Mouse (Mus musculus) fibroblast of lung, adult 2 months (primary cell): Measurements from ENCODE around the gene Zmynd8.
A peak's percentile ranks its signal among the peaks of the same experiment; 100 is the strongest.

Experiments
- DNase-seq: peaks from one replicate; pipeline ENCODE4 v3.0.0-alpha.2; 2011; ENCODE audit warnings: low read depth

Gene Zmynd8

GRCm38 (mm10) chr2:165858453-165859384 lies 40.1 kb downstream of the Zmynd8 start:
- no peak for DNase-seq

DNA sequence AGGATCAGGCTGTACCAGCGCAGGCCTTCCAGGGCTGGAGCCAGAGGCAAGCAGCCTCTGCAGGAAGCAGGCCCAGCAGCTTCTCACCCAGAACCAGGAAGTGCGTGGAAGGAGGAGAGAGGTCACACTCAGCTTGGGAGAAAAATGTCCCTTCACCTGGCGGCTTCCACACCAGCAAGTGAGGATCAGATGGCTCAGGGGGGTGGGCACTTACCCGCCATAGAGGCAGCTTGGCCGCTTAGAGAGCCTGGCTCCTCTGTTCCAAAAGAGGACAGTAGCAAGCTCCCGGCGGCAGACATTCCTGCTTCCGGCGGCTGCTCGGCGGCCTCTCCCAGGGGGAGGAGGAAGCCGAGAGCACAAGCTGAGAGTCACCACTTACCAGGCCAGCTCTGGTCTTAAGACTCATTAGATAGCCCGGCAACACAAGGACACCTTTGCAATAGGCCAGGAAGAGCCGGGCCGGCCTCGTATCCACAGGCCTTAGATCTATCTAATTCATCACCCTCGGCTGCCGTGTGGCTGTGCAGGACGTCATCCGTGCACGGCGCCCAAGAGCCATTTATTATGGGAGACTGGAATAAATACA lies 40.9 kb downstream of the Zmynd8 start:
- no peak for DNase-seq

- DNase-seq: no peak
Observed at GRCm38 (mm10) chr2:165857395-165857831, 41.4 kb downstream of the Zmynd8 start.

DNA sequence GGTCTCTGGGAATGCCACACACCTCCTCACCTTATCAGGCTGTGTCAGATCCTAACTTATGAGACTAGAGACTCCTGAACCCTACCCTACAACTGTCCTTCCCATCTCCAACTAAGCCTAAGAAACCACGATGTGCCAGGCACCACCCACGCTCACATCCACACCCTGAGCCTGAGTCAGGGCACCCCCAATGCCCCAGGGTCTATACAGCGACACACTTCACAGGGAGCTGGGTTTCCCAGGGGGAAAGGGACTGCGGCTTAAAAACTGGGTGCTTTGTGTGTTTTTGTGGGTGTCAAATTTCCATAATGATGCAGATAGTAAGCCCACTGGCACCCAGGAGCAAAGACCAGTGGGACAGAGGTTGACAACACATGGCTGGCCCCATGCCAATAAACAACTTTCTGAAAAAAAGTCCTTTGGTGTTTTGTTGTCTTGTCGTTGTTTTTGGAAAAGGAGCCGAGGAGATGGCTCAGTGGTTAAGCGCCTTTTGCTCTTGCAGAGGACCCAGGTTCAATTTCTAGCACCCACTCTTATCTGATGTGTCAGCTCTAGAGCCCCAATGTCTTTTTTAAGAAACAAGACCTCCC lies 42.1 kb downstream of the Zmynd8 start:
- no peak for DNase-seq

- peak; percentile 82 for DNase-seq
Observed at GRCm38 (mm10) chr2:165855641-165856301, 43.0 kb downstream of the Zmynd8 start.

GRCm38 (mm10) chr2:165854207-165854968 lies 44.4 kb downstream of the Zmynd8 start:
- no peak for DNase-seq

GRCm38 (mm10) chr2:165852896-165853633 lies 45.8 kb downstream of the Zmynd8 start:
- DNase-seq: no peak

DNA sequence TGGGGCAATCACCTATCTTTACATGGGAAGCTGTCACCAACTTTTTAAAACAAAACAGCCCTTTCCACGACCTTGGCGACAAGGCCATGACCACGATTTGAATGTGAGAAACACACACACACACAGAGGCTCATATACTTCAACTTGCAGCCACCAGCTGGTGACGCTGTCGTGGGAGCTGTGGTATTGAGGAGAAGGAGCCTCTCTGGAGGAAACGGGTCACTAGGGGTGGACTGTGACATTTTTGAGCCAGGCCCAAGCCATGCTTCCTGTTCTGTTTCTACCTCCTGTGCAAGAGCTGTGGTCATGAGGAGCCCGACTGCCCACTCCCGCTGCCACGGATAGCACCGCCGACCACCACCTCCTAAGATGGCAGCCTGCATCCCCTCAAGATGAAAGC lies 46.4 kb downstream of the Zmynd8 start:
- no peak for DNase-seq

- DNase-seq: no peak
Observed at GRCm38 (mm10) chr2:165851811-165852415, 46.9 kb downstream of the Zmynd8 start.

DNA sequence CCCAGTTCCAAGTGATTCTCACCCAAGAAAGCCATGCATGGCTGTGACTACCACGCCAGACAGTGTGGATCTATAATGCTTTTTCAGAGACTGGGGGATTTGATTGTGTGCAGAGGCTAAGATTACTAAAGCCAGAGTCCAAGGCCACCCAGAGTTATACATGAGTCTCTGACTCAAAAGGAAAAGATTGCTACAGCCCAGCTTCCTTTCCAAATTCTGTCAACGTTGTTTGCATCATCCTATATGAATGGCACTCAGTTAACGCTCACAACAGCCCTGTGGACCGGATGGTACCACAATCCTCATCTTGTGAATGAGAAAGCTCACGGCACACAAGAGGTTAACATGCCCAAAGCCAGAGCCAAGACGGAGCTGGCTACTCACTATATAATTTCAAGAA lies 48.0 kb downstream of the Zmynd8 start:
- DNase-seq: no peak

DNA sequence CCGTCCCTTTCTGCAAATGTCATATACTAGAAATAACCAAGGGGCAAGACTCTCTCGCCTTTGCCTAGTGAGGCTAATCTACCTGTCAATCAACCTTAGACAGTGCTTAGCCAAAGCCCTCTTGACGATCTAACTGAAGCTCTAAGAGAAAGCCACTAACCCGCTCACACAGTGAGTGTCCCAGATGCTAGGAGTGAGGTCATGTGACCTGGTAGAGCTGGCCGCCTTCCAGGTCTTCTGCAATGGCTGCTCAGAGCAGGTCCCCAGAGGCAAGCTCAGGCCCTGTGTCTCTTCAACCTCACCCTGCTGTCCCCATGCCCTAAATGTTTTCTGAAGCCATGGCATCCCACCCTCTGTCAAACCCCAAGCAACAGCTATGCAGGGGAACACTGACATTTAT lies 49.7 kb downstream of the Zmynd8 start:
- DNase-seq: no peak

DNA sequence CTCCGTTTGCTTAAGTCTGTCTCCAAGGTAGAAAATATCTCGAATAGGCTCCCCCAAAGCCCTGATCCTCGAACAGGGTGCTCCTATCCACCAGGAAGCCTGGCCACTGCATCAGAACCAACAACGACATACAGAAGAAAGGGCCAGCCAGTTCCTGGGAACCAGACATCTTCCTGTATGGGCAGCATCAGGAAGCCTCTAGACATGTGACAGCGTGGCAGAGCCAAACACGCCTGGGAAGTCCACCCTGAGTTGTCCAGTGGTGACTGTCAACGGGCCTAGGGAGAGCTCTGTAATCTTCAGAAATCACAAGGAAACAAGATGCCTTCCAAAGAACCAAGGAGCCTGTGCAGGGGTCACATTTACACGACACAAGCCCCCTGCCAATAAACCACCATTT lies 52.0 kb downstream of the Zmynd8 start:
- DNase-seq: no peak

DNA sequence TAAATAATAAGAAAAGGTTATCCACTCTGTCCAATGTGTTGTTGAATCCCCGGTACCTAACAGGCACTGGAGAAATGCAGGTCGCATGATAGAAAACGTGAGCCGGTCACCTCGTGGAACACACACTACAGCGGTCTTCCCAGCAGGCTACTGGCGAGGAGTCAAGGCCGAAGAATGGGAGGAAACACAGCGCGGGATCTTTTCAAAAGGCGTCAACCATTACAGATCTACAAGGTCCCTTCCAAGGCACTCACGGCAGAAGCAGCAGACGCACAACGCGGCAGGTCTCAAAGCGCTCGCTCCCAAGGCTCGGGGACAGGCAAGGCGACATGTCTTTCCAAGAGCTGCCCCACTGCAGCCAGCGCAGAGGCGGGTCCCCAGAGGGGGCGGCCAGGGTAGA lies 53.3 kb downstream of the Zmynd8 start:
- DNase-seq: no peak

DNA sequence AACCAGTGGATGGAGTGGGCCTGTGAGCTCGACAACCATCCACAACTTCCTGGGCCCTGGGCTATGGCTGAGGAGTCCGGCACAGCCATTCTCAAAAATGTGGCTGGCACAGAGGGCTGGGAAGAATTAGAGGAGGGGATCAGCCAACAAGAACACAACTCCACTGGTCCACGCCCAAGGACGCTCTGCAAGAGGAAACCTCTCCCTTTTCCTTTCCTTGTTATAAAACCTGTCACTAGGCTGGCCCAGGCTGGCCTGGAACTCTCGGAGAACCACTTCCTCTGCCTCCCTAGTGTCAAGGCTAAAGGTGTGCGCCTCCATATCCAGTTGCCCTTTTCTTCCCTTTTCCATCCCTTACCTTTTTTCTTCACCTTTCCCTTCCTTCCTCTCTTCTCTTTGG lies 55.5 kb downstream of the Zmynd8 start:
- no peak for DNase-seq

DNA sequence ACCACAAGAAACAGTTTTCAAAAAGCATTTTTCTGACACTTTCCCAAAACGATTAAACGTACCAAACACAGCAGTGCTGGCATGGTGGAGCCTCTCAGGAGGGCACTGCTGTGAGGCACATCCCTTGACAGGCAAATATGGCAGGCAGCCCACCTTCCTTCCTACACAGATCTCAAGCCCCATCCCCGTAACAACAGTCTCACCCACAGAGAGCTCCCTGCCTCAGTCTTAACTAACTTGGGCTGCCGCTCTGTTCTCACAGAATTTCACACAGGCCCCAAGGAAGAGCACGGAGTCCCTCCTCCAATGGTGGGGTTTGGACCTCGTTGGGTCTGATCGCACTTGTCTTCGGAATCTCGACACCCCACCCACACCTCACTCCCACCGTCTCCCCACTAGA lies 56.6 kb downstream of the Zmynd8 start:
- no peak for DNase-seq

DNA sequence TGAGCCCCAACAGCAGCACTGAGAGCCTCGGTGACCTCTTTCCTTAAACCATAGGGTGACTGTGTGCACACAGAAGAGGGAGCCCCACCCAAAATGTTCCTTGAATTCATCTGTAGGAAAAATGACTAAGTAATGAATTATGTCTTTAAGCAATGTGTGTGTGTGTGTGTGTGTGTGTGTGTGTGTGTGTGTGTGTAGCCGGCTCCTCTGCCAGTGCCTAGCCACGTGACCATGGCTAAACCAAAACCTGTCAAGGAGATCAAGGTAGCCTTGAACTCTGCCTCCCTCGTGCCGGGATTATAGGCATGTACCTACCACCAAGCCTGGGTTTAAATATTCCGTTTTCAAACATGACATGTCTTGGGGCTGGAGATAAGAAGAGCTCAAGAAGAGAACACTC lies 57.0 kb downstream of the Zmynd8 start:
- no peak for DNase-seq

DNA sequence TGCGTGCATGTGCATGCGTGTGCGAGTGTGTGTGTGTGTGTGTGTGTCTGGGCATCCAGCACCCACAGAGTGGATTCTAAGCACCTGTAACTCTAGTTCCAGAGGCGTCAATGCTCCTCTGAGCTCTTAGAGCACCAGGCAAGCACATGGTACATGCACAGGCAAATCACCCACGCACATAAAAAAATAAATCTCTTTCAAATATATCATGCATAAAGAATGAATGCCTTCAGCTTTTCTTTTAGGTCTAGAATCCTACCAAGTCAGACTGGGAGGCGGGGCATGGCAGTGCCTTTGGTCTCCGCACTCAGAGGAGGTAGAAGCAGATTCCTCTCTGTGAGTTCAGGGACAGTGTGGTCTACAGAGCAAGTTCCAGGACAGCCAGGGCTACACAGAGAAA lies 58.0 kb downstream of the Zmynd8 start:
- no peak for DNase-seq

GRCm38 (mm10) chr2:165839317-165839652 lies 59.5 kb downstream of the Zmynd8 start:
- no peak for DNase-seq

DNA sequence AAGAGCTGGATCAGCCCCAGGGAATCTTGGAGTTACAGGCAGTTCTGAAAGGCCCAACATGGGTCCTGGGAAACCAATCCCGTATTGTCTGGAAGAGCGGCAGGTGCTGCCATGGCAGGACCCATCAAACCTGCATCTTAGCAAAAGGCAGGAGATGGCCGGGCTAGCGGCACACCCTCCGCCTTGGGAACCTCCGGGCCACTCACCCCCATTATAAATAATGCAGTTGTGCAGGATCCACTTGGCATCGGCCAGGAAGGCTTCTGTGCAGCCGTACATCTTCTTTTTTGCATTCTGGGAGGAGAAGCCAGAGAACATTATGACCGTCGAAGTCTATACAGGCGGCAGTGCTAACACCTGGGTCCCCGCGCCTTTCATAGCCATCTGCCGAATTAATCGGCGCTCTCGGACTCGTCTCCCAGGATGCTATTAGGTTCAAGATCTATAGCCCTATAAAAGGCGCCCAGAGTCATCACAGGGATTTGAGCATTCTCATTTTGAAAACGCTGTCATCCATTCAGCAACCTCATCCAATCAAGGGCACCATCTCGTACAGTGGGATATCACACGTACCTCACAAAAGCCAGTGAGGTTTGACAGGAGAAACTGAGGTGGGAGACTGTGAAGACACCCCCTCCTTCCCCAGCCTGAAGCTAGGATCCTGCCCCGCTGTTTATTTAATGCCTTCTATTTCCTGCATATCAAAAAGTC lies 60.1 kb downstream of the Zmynd8 start:
- no peak for DNase-seq

DNA sequence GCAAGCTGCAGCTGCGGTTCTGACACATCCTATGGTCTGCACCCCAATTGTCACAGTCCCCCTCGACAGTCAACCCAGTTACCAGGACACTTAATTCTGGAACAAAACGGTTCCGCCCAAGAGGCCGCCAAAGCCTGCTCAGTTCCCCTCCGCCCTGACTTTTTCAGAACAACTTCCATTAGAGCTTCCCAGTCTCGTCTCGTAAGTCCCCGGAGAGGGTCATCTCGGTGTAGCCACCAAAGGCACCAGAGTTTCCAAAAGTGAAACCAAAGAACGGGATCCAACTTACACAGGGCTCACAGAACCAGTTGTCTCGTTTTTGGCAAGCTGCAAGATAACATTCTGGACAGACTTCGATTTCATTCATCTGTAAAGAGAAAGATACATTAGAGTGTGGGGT lies 64.2 kb downstream of the Zmynd8 start:
- no peak for DNase-seq
